Mouse (Mus musculus) retina, postnatal 1 day (tissue): ENCODE results near the gene Sema6d.
"Not testable (repeated sequence)": the region's sequence is repeated elsewhere in the genome, so short reads cannot be mapped to it uniquely, and the experiment has no call there.

Experiments
- DNase-seq: peaks from one replicate; pipeline ENCODE4 v3.0.0-alpha.2; 2012

Sema6d gene

DNA sequence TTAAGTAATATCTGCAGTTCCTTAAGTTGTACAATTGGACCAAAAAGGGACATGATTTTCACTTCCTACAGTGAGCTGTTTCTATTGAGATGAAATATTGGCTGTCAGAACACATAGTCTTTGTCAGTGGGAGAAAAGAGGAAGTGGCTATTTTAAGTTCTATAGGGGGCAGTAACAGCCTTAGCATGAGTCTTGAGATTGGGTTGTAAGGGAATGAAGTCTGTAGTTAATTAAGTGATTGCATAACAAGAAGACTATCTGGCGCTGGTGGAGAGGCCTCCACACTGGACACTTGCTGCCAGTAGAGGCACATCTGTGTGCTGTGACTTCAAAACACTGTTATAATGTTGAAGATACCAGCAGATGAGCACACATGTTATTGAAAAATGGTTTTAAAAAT lies 209.1 kb downstream of the Sema6d start:
- DNase-seq = no peak

DNA sequence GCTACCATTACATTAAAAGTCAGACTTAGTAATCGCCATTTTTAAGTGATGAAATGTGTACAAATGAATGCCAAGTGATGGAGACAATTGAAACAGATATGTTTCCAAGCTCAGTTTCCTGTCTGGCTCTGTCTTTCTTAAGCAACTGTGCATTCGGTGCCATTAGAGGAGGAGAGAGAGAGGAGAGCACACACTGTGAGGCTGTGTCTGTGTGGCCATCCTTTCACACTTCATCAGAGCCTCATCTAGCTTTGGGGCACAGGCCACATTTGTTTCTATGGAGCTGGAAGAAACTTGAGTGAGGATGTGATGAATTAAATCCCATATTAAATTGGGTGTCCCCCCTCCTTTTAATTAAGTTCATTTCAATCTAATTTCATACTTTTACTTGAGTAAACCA lies 218.8 kb downstream of the Sema6d start:
- DNase-seq = no peak

DNA sequence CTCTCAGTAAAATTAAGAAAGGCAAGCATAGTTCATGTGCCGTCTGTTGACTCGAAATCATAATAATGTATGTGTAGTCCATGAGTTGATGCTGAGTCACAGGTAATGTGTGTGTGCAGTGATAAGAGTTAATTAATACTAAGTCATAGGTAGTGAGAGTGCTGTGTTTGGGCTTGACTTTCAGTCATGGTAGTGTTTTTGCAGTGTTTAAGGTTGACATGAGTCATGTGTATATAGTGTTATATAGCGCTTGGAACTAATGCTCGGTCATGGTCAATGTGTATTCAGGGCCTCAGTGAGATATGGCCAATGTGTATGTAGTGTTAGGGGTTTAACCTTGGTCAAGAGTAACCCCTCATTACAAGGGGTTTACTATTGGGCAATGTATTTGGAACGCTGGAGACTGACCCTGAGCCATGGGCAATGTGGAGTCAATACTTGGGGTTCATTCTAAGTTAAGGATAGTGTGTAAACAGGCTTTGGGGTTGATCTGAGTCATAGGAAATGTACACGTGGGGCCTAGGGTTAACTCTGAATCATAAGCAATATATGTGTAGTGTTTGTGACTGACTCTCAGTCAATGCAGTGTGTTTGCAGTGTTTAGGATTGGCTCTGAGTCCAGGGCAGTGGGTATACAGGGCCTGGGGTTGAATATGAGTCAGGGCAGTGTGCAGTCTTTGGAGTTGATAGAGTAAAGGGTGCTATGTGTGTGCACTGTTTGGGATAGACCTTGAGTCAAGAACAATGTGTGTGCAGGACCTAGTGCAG lies 219.8 kb downstream of the Sema6d start:
- DNase-seq = no peak

DNA sequence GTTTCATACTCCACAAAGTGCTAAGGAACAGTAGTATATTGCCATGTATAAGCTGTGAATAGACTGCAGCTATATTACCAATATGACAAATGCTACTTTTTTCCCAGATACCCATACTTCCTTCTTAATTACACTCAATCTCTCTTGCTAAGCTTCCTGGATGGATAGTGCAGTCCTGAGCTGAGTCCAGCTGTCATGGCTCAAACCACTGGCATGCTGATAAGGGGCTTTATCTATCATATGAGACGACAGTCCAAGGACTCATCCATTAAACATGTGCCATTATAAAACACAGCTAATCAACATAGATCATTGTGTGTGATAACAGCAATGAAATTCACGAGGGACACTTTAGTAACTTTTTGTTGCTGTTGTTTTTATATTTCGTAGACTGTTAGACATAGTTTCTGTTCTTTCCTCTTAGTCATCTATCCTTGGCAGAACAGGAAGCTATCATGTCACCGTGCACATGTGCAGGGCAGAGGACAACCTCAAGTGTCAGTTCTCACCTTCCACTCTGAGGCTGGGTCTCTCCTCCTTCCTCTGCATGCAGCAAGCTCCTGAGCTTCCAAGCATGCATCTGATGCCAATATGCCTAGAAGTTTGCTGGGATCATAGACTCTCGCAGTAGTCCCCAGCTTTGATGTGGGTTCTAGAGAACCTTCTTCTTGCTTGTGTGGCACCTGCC lies 232.9 kb downstream of the Sema6d start:
- no peak for DNase-seq

DNA sequence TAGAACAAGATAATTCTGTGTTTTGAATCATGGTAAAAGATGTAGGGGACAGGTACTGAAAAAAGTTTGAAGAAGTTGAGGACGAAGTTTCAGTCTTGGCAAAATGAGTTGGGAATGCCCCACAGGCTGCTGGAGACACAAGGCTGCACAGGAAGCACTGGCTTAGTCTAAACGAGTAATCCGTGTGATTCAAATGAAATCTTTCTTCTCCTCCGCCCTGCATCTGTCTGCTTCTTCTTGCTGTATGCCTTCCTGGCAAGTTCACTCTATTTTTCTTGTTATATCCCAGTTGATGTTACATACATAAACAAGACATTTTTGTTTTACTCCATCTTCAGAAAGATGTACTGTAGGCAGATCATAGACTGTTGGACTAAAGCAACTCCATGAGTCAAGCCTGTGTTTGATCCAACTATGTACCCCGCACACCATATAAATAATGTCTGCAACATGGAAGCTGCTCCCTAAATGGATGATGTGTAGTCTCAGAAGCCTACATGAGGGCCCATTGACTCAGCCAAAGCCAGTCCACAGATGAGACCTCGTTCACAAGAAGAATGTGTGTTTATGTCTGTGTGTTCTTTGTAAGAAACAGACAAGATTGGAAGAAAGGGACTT lies 234.4 kb downstream of the Sema6d start:
- DNase-seq = no peak

DNA sequence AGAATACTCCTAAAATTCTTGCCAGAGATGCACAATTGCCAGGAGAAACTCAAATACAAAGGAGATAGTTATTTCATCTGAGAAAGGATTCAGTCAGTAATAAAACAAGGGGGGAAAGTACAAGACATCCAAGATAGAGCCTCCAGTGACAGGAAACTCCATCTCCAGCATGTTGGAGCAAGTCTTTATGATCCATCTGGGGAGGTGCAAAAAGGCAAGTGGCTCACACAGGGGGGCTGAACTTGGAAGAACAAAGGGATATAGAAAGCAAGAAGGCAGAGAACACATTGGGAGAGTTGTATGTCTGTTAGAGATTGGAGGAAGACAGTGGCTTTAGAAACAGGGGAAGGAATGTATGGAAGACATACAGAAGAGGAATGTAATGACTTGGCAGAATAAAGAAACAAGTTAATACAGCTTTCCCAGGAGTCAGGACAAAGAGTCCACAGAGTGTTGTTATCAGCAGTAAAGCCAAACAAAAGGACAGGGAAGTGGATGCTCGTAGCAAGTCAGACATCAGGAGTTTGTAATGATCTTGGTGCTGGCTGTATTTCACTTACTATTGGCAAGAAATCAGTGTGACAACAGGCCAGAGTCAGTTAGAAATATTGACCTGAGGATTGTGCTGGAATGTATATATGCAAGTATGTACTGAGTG lies 239.8 kb downstream of the Sema6d start:
- DNase-seq = no peak

DNA sequence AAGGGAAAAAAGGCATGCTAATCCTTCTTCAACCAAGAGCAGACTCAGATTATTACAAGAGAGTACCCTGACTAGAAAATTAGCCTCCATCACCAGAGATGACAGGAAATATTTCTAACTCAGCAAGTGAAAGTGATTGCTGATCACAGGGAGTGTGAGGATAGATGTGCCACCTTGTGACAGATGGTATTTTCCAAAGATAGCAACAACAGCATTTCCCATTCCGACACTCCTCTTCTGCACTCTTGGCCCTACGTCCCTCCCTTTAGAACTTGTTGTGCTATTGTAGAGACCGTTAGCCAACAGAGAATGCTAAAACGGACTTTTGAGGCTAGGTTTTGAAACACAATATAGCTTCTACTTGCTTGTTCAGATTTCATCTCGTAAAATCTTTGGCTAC lies 243.1 kb downstream of the Sema6d start:
- no peak for DNase-seq

DNA sequence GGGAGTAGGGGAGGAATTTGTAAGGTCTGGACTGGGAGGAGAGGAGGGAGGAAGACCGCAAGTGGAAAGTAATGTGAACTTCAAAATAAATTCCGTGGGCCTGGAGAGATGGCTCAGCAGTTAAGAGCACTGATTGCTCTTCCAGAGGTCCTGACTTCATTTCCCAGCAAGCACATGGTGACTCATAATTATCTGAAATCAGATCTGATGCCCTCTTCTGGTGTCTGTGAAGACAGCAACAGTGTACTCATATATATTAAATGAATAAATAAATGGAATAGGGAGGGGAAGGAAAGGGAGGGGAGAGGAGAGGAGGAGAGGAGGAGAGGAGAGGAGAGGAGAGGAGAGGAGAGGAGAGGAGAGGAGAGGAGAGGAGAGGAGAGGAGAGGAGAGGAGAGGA lies 244.9 kb downstream of the Sema6d start:
- DNase-seq = not testable (repeated sequence)

DNA sequence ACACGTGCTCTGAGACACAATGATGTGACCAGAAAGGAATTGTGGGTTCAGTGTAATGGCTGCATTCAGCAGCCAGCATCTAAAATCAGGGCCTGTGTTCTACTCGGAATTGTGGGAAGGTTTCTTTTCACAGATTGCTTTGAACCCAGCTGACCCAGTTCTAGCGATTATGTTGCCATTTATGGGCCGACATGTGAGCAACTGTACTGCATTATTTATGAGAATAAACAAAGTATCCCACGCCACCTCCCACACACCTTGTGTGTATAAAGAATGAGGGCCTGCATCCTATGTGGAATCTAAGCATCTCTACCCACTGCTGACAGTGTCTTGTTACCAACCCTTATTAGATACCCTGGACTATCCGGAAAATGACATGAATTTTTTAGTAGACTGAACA lies 248.5 kb downstream of the Sema6d start:
- DNase-seq = peak; percentile 10

DNA sequence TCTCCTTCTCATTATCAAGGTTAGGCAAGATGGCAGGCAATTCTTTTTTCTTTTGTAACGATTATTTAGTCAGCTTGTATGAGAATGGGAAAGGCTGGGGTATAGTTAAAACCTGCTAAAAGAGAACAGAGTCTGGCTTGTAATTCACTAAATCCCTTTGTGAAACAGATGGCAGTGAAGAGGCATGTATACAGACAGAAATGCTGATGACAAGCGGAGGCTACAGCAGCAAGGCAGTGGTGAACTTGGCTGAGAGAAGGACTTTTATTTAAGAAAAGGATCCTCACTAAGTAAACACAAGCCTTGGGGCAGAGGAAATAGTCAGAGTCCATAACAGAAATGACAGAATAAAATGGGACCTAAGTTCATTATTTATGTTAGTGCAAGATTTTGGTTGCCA lies 264.4 kb downstream of the Sema6d start:
- no peak for DNase-seq

DNA sequence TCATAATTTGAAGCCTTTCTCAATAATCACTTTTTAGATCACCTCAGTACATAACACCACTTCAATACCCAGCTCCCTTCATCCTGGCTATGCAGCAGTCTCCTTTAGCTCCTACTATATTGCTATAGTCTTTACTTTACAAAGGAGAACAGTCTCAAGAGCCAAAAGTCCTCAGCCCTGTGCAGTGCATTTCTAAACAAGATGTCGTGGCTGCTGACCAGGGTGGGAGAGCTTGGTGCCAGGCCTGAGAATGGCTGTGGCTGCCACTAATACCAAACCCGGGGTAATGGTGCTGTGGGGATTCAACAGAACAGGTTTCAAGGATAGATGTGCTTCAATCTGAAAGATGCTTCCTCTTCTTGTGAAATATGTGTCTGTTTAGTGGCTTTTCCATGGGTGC lies 264.9 kb downstream of the Sema6d start:
- no peak for DNase-seq

DNA sequence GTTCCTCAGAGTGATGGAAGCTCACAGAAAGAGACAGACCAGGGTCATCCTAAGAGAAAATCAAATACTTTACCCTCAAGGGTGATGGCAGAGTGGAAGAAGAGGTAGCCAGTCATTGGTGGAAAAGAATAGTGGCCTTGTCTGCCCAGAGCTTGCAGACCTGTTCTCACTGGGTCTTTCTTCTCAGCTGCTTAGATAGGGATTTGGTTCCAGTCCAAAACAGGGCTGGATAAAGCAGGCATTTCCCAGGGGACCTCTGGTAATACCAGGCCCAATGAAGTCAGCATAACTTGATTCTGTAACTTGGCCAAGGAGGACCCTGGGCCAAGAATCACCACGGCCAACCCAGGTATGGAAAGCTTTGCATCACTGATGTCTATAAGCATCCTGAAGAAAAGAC lies 279.5 kb downstream of the Sema6d start:
- DNase-seq = no peak

DNA sequence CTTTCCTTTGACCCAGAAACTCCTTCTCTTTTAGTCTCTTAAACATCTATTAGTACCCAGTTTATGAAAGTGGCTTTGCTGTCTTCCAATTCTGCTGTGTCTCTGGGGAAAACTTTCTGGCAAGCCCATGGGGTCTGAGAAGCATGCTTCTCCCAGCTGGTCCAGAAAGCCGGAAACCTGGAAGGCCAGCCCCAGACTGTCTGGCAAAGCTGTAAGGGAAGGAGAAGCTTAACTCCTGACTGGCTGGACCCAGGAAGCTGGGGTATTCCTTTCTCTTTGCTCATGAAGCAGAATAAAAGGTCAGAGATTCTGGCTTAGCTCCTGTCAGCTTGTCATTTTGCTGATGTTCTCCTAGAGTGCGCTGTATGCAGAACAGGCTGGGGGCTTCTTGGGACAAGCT lies 280.2 kb downstream of the Sema6d start:
- peak; percentile 3 for DNase-seq

DNA sequence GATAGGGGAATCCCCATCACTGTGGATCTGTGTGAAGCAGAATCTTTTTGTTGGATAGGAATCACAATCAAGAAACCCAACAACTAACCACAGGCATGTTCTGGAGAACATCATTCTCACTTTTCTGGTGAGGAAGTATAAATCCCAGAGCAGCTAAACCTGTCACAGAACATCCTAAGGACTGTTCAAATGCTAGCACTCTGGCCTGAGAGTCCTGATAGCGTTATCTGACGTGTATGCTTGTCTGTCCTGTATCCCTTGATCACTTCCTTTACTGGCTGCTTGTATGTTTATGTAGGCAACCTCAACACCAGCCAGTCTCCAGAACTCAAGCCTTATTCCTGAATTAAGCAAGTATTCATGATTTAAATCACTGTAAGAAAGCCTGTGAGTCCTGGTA lies 281.6 kb downstream of the Sema6d start:
- DNase-seq = no peak

DNA sequence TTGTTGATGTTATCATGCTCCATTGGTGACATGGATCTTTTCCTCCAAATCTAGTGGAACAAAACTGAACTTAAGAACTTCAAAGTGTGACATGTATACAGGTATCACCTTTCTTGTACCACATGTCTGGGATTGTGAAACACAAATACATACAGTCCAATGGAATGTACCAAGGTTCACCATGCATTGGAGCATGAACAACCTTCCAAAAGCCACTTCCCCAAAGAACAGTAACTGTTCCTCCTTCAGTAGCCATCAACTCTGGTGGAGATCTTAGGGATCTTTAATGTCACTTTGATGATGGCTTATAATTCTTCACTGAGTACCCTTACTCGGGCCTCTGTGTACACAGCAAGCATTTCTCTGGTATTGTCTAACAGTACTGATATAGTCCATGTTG lies 295.3 kb downstream of the Sema6d start:
- DNase-seq = no peak

DNA sequence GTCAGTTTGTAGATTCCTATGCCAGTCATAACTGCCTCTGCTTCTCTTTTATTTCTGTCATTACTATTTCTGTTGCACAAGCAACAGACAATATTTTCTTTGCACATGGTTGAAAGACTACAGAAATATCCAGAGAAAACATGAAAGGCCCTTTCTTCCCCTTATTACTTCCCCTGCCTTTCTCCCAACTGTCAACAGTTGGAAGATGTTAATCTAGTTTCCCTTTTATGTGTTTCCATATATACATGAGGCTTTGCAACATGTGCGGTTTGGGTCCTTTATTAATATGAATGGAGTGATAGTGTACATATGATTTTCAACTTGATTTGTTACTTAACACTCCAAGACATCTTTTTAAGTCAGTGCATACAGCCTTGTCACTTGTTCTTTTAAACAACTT lies 296.0 kb downstream of the Sema6d start:
- DNase-seq = no peak

DNA sequence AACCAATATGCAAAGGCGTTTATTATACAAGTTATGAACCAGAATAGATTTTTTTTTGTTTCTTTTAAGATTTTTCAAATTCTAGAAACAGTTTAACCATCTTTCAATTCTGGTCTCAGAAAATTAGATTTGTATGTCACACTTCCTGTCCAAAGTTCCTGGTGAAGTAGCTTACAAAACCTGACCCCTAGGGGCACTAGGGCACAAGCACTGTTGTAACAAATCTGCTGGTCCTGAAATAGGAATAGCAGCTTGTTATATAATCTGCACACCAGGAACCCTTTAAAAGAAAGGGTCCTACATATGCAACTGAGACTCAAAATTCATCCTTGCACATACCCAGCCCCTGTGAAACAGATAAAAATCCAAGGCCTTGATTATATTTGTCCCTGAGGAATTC lies 298.5 kb downstream of the Sema6d start:
- no peak for DNase-seq

DNA sequence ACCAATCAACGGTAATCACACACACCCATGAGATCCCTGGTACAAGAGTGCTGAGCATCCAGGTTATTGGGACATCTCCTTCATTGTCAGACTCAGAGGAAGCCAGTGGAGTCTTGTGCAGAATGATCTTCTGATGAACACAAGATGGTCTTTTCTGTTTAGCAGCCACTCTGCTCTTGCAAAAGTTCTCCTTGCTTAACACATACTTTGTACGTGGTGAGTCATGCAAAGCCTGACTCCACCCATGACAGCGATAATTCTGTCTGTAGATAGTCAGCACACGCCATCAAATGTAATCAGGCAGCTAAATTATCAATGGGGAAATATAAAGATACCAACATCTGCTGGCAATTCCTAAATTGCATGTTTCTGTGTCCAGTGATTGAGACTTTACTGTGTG lies 307.0 kb downstream of the Sema6d start:
- no peak for DNase-seq

DNA sequence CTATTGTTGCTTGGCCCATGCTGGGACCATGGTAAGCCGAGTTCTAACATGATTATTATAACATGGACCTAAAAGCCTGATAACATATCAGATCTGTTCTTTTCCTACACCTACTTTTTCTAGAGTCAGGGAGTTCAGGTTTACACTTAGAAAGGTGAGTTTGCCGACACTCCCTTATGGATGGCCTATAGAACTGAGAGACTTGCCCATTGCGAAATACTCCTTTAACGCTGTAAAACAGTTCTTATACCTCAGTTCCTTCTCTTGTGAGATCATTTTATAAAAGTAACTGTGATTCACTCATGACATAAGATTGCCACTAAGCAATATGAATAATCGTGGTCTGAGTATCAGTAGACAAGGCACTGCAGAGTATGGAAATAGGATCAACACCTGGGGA lies 307.5 kb downstream of the Sema6d start:
- no peak for DNase-seq

DNA sequence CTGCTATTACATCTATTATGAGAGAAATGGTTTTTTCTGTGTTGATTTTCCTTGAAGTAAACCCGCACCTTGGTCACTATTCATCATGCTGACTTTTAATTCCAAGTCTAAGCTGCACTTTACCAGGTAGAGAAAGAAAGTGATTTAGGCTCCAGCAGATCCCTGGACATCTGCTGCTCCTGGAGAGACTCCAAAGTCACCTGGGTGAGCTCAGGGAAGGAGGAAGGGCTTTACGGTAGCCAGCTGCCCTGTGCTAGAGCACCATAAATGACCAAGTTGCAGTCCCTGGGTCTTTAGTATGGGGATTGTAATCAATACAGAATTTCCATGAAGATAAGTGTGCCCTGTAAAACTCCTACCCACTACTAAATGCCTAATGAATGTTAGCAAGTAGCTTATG lies 309.8 kb downstream of the Sema6d start:
- DNase-seq = no peak

DNA sequence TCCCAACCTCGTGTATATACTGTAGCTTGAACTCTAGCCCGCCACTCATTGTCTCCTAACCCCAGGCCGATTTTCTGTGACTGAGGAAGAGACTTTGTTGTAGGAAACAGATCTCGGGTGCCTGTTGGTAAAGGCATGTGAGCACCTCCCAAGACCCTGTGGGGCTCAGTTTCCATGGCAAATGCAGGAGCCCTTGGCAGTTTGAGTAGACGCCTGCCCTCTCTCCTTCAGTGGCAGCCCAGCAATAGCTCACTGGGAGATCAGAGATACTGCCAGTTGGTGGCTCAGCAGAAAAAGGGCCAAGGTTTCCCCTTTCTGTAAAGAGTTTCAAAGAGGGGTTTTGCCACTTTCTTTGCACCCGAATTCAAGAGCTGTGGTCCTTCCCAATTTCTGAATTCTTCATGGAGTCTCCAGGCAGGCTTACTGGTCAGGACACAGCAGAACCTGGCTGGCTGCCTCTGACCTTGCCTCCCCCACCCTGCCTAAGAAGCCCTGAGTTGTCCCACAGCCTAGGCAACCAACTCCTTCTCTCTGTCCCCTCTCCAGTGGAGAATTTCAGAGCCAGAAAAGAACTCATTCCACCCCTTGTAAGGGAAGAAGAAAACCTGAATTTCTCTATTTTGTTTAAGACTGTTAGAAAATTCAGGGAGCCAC lies 312.1 kb downstream of the Sema6d start:
- DNase-seq = no peak

DNA sequence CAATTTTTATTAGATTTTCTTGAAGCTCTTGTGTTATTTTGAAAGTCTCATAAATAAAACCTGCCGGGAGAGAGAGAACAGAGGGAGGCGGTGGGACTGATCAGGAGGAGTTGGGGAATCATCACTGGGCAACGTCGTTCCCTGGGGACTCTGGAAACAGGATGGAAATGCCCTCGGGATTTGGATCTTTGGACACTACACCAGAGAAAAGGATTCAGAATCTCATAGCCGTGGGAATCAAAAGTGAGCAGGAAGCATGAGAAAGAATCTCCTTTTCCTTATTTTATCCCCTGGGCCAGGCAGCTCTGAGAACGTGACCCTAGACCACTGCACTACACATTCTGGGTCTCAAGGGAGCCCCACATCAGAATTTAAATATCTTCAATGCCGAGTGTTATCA lies 313.8 kb downstream of the Sema6d start:
- no peak for DNase-seq

DNA sequence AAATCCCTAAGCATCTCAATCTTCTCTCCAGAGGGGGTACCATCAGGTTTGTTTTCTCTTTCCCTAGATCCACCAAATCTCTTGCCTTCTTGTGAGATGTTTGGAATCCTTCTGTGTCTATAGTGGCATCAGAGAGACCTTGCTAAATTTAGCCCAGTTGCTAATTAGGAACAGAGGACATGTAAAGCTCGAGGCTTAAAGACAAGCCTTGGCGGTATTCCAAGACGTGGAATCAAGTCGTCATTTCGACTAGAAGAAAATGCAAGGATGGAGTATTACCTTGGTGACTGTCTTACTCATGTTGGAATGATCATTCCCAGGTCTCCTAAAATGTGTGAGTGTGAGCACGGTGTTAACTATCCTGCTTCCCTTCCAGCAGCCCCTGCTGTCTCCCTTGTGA lies 314.2 kb downstream of the Sema6d start:
- peak; percentile 5 for DNase-seq
